Mouse (Mus musculus): ENCODE data around the gene Nop2. TPM values are rescaled to one million over a fixed set of nuclear protein-coding genes. Genes with fewer than 3 reads are reported as not detected.

The Nop2 gene
- polyA plus RNA-seq, 1 experiment from 2014 or later: 56.5 TPM

- peak; percentile 32 for ATAC-seq (ENCODE audit: borderline replicate concordance, extremely low read depth, low FRiP score, low TSS enrichment)
- peak overlapping the region; percentile 93 for H3K4me2 ChIP-seq
- peak overlapping the region; percentile 96 for H3K4me3 ChIP-seq
- H3K27me3 ChIP-seq: no peaks in the 10 kb centered on the region
- peak overlapping the region; percentile 94 for H3K27ac ChIP-seq
- H3K9me3 ChIP-seq: no peaks in the 10 kb centered on the region
- WGBS: 0% methylated on average over 5 of the region's 32 CpGs
- peaks cover 43% of the 10 kb centered on the region for H3K4me1 ChIP-seq
- peaks cover 32% of the 10 kb centered on the region for H3K36me3 ChIP-seq
- H3K9ac ChIP-seq: peak overlapping the region; percentile 92
Measured at GRCm38 (mm10) chr6:125096279-125096596, 35.5 kb upstream of the Nop2 start.

GRCm38 (mm10) chr6:125096597-125097345, 34.9 kb upstream of the Nop2 start:
- no peaks in the 10 kb centered on the region for H3K27me3 ChIP-seq
- under 1% methylated on average over 38 of the region's 44 CpGs for WGBS
- peaks cover 38% of the 10 kb centered on the region for H3K36me3 ChIP-seq
- ATAC-seq (ENCODE audit: borderline replicate concordance, extremely low read depth, low FRiP score, low TSS enrichment): peak; percentile 52
- peak overlapping the region; percentile 92 for H3K9ac ChIP-seq
- H3K9me3 ChIP-seq: no peaks in the 10 kb centered on the region
- H3K4me1 ChIP-seq: peaks cover 42% of the 10 kb centered on the region
- H3K4me3 ChIP-seq: peak overlapping the region; percentile 96
- H3K27ac ChIP-seq: peak overlapping the region; percentile 94
- H3K4me2 ChIP-seq: peak overlapping the region; percentile 93

GRCm38 (mm10) chr6:125097346-125097689, 34.4 kb upstream of the Nop2 start:
- no peaks in the 10 kb centered on the region for H3K27me3 ChIP-seq
- H3K4me1 ChIP-seq: peaks cover 42% of the 10 kb centered on the region
- H3K9me3 ChIP-seq: no peaks in the 10 kb centered on the region
- WGBS: under 1% methylated on average over 12 of the region's 12 CpGs
- peak overlapping the region; percentile 93 for H3K4me2 ChIP-seq
- peak overlapping the region; percentile 96 for H3K4me3 ChIP-seq
- H3K36me3 ChIP-seq: peaks cover 43% of the 10 kb centered on the region
- peak; percentile 2; the same call in 1 of the 2 replicates for ATAC-seq (ENCODE audit: borderline replicate concordance, extremely low read depth, low FRiP score, low TSS enrichment)
- H3K9ac ChIP-seq: peak overlapping the region; percentile 92
- peak overlapping the region; percentile 94 for H3K27ac ChIP-seq

DNA sequence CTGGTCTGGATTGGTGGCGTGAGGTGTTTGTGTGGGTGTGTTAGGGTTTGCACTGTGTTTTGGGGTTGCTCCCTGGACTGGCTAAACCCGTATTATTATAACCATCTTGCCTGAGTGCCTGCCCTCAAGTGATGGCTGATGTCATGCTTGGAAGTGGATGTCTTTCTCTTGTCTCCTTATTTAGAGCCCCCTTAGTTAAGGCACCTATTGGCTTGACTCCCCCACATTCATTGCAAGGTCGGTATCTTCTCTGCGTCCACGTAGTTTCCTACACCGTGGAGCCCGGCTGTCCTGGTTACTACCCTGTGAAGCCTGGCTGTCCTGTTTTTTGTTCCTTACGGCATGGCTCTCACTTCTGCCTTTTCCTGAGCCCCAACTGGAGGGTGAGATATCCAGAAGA, 33.8 kb upstream of the Nop2 start:
- Histone ChIP-seq H3K4me3 (peak overlapping the region; percentile 96), H3K27ac (peak overlapping the region; percentile 94; the same call in 1 of the 2 replicates), H3K9me3 (no peaks in the 10 kb centered on the region), H3K36me3 (peaks cover 49% of the 10 kb centered on the region), H3K4me1 (peaks cover 42% of the 10 kb centered on the region), H3K9ac (peak overlapping the region; percentile 92), H3K4me2 (peak overlapping the region; percentile 93), H3K27me3 (no peaks in the 10 kb centered on the region)
- no peak for ATAC-seq (ENCODE audit: borderline replicate concordance, extremely low read depth, low FRiP score, low TSS enrichment)
- 38% methylated on average over 8 of the region's 8 CpGs for WGBS

DNA sequence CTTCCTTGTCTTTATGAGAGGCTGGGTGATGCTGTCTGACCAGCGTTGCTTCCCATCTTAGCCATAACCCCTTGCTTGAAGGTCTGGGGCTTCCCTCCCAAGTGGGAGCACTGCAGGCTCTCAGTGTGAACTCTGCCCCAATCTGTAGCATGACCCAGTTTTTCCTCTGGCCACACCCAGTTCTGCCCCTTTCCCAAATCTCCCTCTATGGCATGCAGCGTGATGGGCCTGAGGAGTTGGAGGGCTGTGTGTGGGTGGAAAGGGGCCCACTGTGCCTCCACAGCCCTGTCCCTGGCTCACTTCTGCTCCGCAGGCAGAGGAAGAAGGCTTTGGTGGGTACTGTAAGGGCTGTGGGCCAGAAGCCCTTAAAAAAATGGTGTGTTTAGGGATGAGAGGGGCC, 33.2 kb upstream of the Nop2 start:
- ATAC-seq (ENCODE audit: borderline replicate concordance, extremely low read depth, low FRiP score, low TSS enrichment): no peak
- peak overlapping the region; percentile 96 for H3K4me3 ChIP-seq
- peak overlapping the region; percentile 93 for H3K4me2 ChIP-seq
- whole genome bisulfite sequencing: 45% methylated on average over 3 of the region's 3 CpGs
- H3K27ac ChIP-seq: no peak overlapping the region
- H3K36me3 ChIP-seq: peaks cover 53% of the 10 kb centered on the region
- H3K9ac ChIP-seq: peak overlapping the region; percentile 92
- H3K4me1 ChIP-seq: peaks cover 42% of the 10 kb centered on the region
- no peaks in the 10 kb centered on the region for H3K9me3 ChIP-seq
- no peaks in the 10 kb centered on the region for H3K27me3 ChIP-seq

DNA sequence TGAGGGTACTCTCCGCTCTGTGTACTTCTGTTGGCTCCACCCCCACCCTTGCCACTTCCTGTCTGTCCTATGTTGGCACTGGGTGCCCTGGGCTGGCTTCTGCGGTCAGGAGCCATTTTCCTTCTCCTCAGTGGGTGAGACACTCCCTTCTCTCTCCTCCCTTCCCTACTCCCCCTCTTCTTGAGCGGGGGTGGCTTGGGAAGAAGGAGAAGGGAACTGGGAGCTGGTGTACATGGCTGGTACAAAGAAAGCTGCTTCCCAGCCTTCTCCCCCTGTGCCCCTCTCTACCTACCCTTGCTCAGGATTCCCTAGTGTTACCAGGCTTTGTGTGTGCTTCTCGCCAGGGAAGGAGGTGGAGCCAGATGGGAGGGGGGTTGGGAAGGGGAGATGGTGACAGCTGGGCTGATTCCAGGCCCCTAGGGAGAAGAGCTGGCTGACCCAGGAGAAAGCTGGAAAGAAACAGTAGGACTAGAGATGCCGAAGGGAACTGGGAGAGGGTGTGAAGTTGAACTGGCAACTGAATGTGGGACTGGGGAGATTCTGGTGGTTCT, 32.2 kb upstream of the Nop2 start:
- no peak for ATAC-seq (ENCODE audit: borderline replicate concordance, extremely low read depth, low FRiP score, low TSS enrichment)
- H3K27me3 ChIP-seq: no peaks in the 10 kb centered on the region
- 35% methylated on average over 5 of the region's 5 CpGs for WGBS
- H3K36me3 ChIP-seq: peaks cover 63% of the 10 kb centered on the region
- H3K9me3 ChIP-seq: no peaks in the 10 kb centered on the region
- peaks cover 42% of the 10 kb centered on the region for H3K4me1 ChIP-seq
- peak overlapping the region; percentile 96 for H3K4me3 ChIP-seq
- H3K9ac ChIP-seq: peak overlapping the region; percentile 37
- peak overlapping the region; percentile 93 for H3K4me2 ChIP-seq
- H3K27ac ChIP-seq: peak overlapping the region; percentile 66; the same call in 1 of the 2 replicates

GRCm38 (mm10) chr6:125101444-125101843, 30.3 kb upstream of the Nop2 start:
- no peak overlapping the region for H3K4me2 ChIP-seq
- no peak for ATAC-seq (ENCODE audit: borderline replicate concordance, extremely low read depth, low FRiP score, low TSS enrichment)
- H3K4me1 ChIP-seq: peaks cover 33% of the 10 kb centered on the region
- WGBS: 54% methylated on average over 9 of the region's 9 CpGs
- no peaks in the 10 kb centered on the region for H3K27me3 ChIP-seq
- no peaks in the 10 kb centered on the region for H3K9me3 ChIP-seq
- peaks cover 83% of the 10 kb centered on the region for H3K36me3 ChIP-seq
- no peak overlapping the region for H3K27ac ChIP-seq
- H3K9ac ChIP-seq: no peak overlapping the region
- no peak overlapping the region for H3K4me3 ChIP-seq

GRCm38 (mm10) chr6:125104223-125104622, 27.5 kb upstream of the Nop2 start:
- 81% methylated on average over 4 of the region's 4 CpGs for WGBS

DNA sequence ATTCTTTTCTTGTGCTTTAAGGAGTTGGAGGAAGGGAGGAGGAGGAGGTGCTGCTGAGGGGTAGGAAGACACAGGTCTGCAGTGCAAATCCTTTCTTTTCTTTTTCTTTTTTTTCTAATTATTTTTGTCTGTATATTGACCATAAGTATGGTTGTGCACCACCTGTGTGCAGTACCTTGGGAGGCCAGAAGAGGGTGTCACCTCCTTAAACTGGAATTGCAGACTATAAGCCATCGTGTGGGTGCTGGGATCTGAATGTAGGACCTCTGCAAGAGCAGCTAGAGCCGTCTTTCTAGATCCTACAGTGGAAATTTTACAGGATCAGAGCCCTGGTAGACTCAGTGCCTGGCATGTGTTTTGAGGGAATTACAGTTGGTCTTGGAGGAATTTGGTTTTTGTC, 24.0 kb upstream of the Nop2 start:
- H3K4me1 ChIP-seq: no peaks in the 10 kb centered on the region
- H3K27ac ChIP-seq: no peak overlapping the region
- ATAC-seq (ENCODE audit: borderline replicate concordance, extremely low read depth, low FRiP score, low TSS enrichment): no peak

More at GRCm38 (mm10) chr6:125104223-125104622, 27.5 kb upstream of the Nop2 start:
- ATAC-seq (ENCODE audit: borderline replicate concordance, extremely low read depth, low FRiP score, low TSS enrichment): no peak; the same call in 1 of the 2 replicates
- H3K9me3 ChIP-seq: no peaks in the 10 kb centered on the region
- H3K9ac ChIP-seq: no peak overlapping the region
- peaks cover 15% of the 10 kb centered on the region for H3K4me1 ChIP-seq
- H3K36me3 ChIP-seq: peaks cover 98% of the 10 kb centered on the region
- H3K27me3 ChIP-seq: no peaks in the 10 kb centered on the region
- H3K27ac ChIP-seq: no peak overlapping the region
- no peak overlapping the region for H3K4me2 ChIP-seq
- no peak overlapping the region for H3K4me3 ChIP-seq

DNA sequence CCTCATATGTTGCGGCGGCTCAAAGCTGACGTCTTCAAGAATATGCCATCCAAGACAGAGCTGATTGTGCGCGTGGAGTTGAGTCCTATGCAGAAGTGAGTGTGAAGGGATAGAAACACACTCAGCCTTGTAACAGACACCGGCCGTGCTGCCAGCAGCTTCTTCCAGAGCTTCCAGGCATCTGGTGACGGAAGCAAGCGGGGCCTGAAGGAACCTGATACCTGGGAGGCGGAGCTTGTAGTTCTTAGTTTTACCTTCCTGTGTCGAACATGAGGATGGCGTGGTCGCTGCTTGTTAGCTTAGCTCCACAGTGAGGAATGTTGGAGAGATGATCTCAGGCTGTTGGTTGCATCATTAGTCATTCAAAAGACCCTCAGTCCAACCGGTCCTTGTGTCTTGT, 22.3 kb upstream of the Nop2 start:
- WGBS: 78% methylated on average over 14 of the region's 14 CpGs
- Histone ChIP-seq H3K4me1 (no peaks in the 10 kb centered on the region), H3K4me3 (no peak overlapping the region), H3K4me2 (no peak overlapping the region), H3K36me3 (peaks cover 100% of the 10 kb centered on the region), H3K9ac (no peak overlapping the region), H3K27me3 (no peaks in the 10 kb centered on the region), H3K27ac (no peak overlapping the region), H3K9me3 (no peaks in the 10 kb centered on the region)
- ATAC-seq (ENCODE audit: borderline replicate concordance, extremely low read depth, low FRiP score, low TSS enrichment): no peak

More for the DNA sequence above, 24.0 kb upstream of the Nop2 start:
- Histone ChIP-seq H3K27me3 (no peaks in the 10 kb centered on the region), H3K4me2 (no peak overlapping the region), H3K9me3 (no peaks in the 10 kb centered on the region), H3K36me3 (peaks cover 98% of the 10 kb centered on the region), H3K4me3 (no peak overlapping the region), H3K9ac (no peak overlapping the region)
- 99% methylated on average over 2 of the region's 2 CpGs for WGBS

DNA sequence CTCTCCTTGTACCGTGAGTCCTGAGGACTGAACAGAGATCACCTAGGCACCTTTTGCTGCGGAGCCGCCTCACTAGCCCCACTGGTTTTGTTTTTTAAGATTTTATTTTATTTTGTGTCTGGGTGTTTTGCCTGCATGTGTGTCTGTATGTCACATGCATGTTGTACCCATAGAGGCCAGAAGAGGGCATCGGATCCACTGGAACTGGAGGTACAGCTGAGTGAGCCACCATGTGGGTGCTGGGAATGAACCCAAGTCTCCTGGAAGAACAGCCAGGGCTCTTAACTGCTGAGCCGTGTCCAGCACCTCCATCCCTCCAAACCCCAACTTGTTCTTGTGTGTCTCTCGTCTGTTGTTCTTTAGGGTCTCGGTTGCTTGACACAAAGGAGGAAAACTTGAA, 20.8 kb upstream of the Nop2 start:
- ATAC-seq (ENCODE audit: borderline replicate concordance, extremely low read depth, low FRiP score, low TSS enrichment): no peak
- no peaks in the 10 kb centered on the region for H3K27me3 ChIP-seq
- H3K9me3 ChIP-seq: no peaks in the 10 kb centered on the region
- no peak overlapping the region for H3K27ac ChIP-seq
- no peaks in the 10 kb centered on the region for H3K4me1 ChIP-seq
- H3K4me2 ChIP-seq: no peak overlapping the region
- H3K4me3 ChIP-seq: no peak overlapping the region
- WGBS: 90% methylated on average over 7 of the region's 7 CpGs
- peaks cover 98% of the 10 kb centered on the region for H3K36me3 ChIP-seq
- H3K9ac ChIP-seq: no peak overlapping the region

DNA sequence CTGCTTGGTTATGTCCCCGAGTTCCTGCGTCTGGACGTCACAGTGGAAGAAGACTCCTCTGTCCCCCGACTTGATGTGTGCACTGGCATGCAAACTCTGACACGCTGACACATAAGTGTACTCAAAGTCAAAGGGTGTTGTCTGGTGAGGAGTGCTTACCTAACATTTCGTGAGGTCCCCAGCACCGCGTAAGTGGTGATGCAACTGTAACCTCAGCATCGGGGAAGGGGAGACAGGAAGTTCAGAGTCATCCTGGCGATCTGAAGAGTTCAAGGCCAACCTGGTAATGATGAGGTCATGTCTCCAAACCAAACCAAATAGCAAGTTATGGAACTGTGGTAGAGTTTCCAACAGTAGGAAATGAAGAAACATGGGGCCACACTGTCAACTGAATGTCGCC, 19.2 kb upstream of the Nop2 start:
- H3K4me2 ChIP-seq: no peak overlapping the region
- ATAC-seq (ENCODE audit: borderline replicate concordance, extremely low read depth, low FRiP score, low TSS enrichment): no peak
- H3K27me3 ChIP-seq: no peaks in the 10 kb centered on the region
- H3K36me3 ChIP-seq: peaks cover 97% of the 10 kb centered on the region
- H3K4me3 ChIP-seq: no peak overlapping the region
- no peaks in the 10 kb centered on the region for H3K9me3 ChIP-seq
- H3K27ac ChIP-seq: no peak overlapping the region
- no peak overlapping the region for H3K9ac ChIP-seq
- no peaks in the 10 kb centered on the region for H3K4me1 ChIP-seq
- WGBS: 86% methylated on average over 11 of the region's 11 CpGs
